In the genomic region with DNA sequence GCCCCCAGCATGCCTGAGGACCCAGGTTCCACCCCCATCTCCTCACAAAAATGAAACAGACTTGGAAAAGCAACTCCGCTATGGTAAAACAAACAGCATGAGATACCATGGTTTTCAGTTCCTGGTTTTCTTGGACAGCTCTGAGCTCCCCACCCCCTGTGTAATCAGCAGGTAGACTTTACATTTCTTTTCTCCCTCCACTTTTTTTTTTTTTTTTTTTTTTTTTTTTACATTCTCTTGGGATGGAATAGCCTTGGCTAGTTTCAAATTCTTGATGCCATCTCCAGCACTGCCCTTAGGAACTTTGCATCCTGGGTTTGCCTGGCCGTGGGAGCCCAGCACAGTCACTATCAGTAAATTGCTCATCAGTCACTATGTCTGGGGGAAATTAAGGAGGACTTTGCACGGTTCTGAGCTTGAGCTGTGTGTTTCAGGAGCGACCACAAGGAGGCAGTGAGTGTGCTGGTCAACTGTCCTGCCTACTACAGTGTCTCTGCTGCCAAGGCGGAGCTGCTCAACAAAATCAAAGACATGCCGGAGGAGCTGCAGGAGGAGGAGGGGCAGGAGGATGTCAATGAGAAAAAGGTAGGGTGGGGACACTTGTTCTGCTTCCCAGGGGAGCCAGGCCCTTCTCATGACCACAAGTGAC, we compare ENCODE assay signal across 9 mouse cellular contexts.
DNase-seq lines count a peak whose midpoint lies in the region; TF ChIP-seq lines count a peak whose summit lies in the region.
"Had no signal": no experiment of that assay in that cellular context is flagged by ENCODE, and none has a peak within 500 bp of the region (broad histone marks: within the 10 kb centered on the region; RNA-seq: fewer than 3 reads in every experiment).

No protein-coding gene starts in this region.

- no peak overlapping the region for H3K27ac ChIP-seq in layer of hippocampus, adult 2 months
- H3K27ac ChIP-seq in embryonic fibroblast, embryonic 13.5 days (ENCODE audit: insufficient read depth, low read length) = no peak overlapping the region
- H3K27ac ChIP-seq: macrophage had no signal

- TF ChIP-seq POLR2A in embryonic fibroblast, embryonic 13.5 days (IDR thresholded peaks at IDR 0.05; ENCODE audit: low read depth, low read length) = no peak

- H3K4me1 ChIP-seq in embryonic fibroblast, embryonic 13.5 days (ENCODE audit: control insufficient read depth, insufficient read depth, low read length) = 0 out of 2 replicates have a peak, but pooled peaks cover 5% of the 10 kb centered on the region

- no peak for DNase-seq in layer of hippocampus, adult 2 months (ENCODE audit: low spot score in 2 of 2)
- DNase-seq in layer of hippocampus, adult 8-10 months (ENCODE audit: low spot score in 2 of 2) = no peak
- DNase-seq in adipocyte (ENCODE audit: low spot score) = peak; percentile 57
- peak; percentile 57 for DNase-seq in kidney, postnatal 14 days
- peak; percentile 67 for DNase-seq in testis, postnatal 10 days (ENCODE audit: low spot score)
- DNase-seq in right cerebral cortex, postnatal 14 days = no peak
- no peak for DNase-seq in urinary bladder, adult 2 months (ENCODE audit: low spot score)

- no peak overlapping the region for H3K4me3 ChIP-seq in layer of hippocampus, adult 2 months
- H3K4me3 ChIP-seq in embryonic fibroblast, embryonic 13.5 days (ENCODE audit: insufficient read depth, low read length) = no peak overlapping the region

- peak; percentile 59 for TF ChIP-seq CTCF in layer of hippocampus, adult 2 months (conservative IDR thresholded peaks at IDR 0.05)
- TF ChIP-seq CTCF in embryonic fibroblast, embryonic 13.5 days (IDR thresholded peaks at IDR 0.05; ENCODE audit: borderline replicate concordance, insufficient read depth, low read length) = peak; percentile 93

Comparison
In these comparisons a context has a peak if more than half of its experiments do, and no peak if none do; other contexts are left out.
1. DNase-seq: peak in adipocyte (single experiment), kidney, postnatal 14 days (single experiment) and testis, postnatal 10 days (single experiment); none in layer of hippocampus, adult 2 months (0 of 2), layer of hippocampus, adult 8-10 months (0 of 2), right cerebral cortex, postnatal 14 days (single experiment) and urinary bladder, adult 2 months (single experiment).